Mouse (Mus musculus) heart, postnatal 0 days (tissue): ENCODE measurements around the gene Vwa8. TPM values are rescaled to one million over a fixed set of nuclear protein-coding genes. Genes with fewer than 3 reads are reported as not detected.

ENCODE experiments used
- ATAC-seq: fragments of 200-750 bp; cut with Nextera tagmentation; 2 replicates; pipeline ENCODE4 v1.8.0; 2017; ENCODE audit warnings: low read depth, moderate number of reproducible peaks, moderate library complexity; ENCODE audit not compliant: insufficient read depth
- DNase-seq: peaks from one replicate; pipeline ENCODE4 v3.0.0-alpha.2; 2016; ENCODE audit warnings: low spot score
- H3K27ac ChIP-seq: fragments of 300-500 bp; sonication (generic); 2 replicates; pipeline ENCODE4 v1.5.1; 2014; ENCODE audit warnings: low read depth, mild to moderate bottlenecking
- H3K27me3 ChIP-seq: fragments of 300-500 bp; sonication (generic); 2 replicates; pipeline ENCODE4 v1.6.1; 2014; ENCODE audit warnings: low read length, mixed read lengths; ENCODE audit not compliant: control insufficient read depth, insufficient read depth
- H3K36me3 ChIP-seq: fragments of 300-500 bp; sonication (generic); replicated peaks from 2 replicates; pipeline ENCODE4 v1.6.1; 2014; ENCODE audit warnings: low read length, mixed read lengths; ENCODE audit not compliant: control insufficient read depth, insufficient read depth
- H3K4me1 ChIP-seq: fragments of 300-500 bp; sonication (generic); 2 replicates; pipeline ENCODE4 v1.6.1; 2014; ENCODE audit warnings: antibody characterized with exemption; ENCODE audit not compliant: control insufficient read depth, insufficient read depth
- H3K4me2 ChIP-seq: fragments of 300-500 bp; sonication (generic); 2 replicates; pipeline ENCODE4 v1.6.1; 2014; ENCODE audit warnings: low read depth, mild to moderate bottlenecking, low read length, moderate library complexity
- H3K4me3 ChIP-seq: fragments of 300-500 bp; sonication (generic); 2 replicates; pipeline ENCODE4 v1.5.1; 2014; ENCODE audit warnings: low read depth, low read length
- H3K9ac ChIP-seq: fragments of 300-500 bp; sonication (generic); replicated peaks from 2 replicates; pipeline ENCODE4 v1.6.1; 2014; ENCODE audit warnings: low read depth, low read length, mixed read lengths
- H3K9me3 ChIP-seq: fragments of 300-500 bp; sonication (generic); replicated peaks from 2 replicates; pipeline ENCODE4 v1.6.1; 2016; ENCODE audit warnings: low read length; ENCODE audit not compliant: control insufficient read depth
- CTCF ChIP-seq: IDR thresholded peaks from 2 replicates; pipeline ENCODE4 v1.5.1; 2016; ENCODE audit warnings: antibody characterized with exemption, control low read depth, low read depth
- EP300 ChIP-seq: IDR thresholded peaks from 2 replicates; pipeline ENCODE4 v1.6.1; 2016; ENCODE audit warnings: antibody characterized with exemption, low read depth
- WGBS: fragments of 180-500 bp; shearing (Covaris S2); extraction: QIAGEN DNeasy Blood & Tissue Kit; methylation state at CpG from one replicate; pipeline ENCODE4 v1.1.7; 2014; 5-methylcytosine and 5-hydroxymethylcytosine counted together
- polyA plus RNA-seq: library from polyadenylated mRNA; unstranded; fragments of >200 nt; fragmentation: Nextera tagmentation; extraction: Ambion mirVana; gene quantifications from 2 replicates; pipeline ENCODE4 v1.2.1, GENCODE M21; 2015
- total RNA-seq: library from RNA; depleted of rRNA; stranded (reverse); fragments of >200 nt; gene quantifications from 2 replicates; pipeline ENCODE4 v1.2.3, GENCODE M21; 2014; ENCODE audit warnings: low replicate concordance

The Vwa8 gene
- total and polyA plus RNA-seq, 2 experiments from 2014 or later, result 36.2 to 78.8 TPM

GRCm38 (mm10) chr14:79126176-79126575 lies 277.3 kb downstream of the Vwa8 start:
- Histone ChIP-seq H3K4me2 (no peak overlapping the region), H3K27ac (no peak overlapping the region), H3K9ac (no peak overlapping the region), H3K36me3 (no peaks in the 10 kb centered on the region), H3K4me3 (no peak overlapping the region), H3K27me3 (no peaks in the 10 kb centered on the region), H3K4me1 (no peaks in the 10 kb centered on the region), H3K9me3 (no peaks in the 10 kb centered on the region)
- 82% methylated on average over 5 of the region's 5 CpGs for WGBS
- ATAC-seq (no peak), DNase-seq (no peak)
- TF ChIP-seq EP300 (no peak), CTCF (no peak)

GRCm38 (mm10) chr14:79134891-79135334 lies 286.1 kb downstream of the Vwa8 start:
- no peak for DNase-seq
- H3K9me3 ChIP-seq, result no peaks in the 10 kb centered on the region
- TF ChIP-seq EP300 (no peak), CTCF (peak; percentile 53)
- H3K36me3 ChIP-seq, result no peaks in the 10 kb centered on the region
- ATAC-seq, result no peak
- peak overlapping the region; percentile 16; the same call in 1 of the 2 replicates for H3K27ac ChIP-seq
- no peak overlapping the region for H3K9ac ChIP-seq
- H3K4me3 ChIP-seq, result no peak overlapping the region
- no peak overlapping the region for H3K4me2 ChIP-seq
- H3K27me3 ChIP-seq, result no peaks in the 10 kb centered on the region
- peaks cover 14% of the 10 kb centered on the region for H3K4me1 ChIP-seq
- WGBS, result 36% methylated on average over 7 of the region's 7 CpGs

GRCm38 (mm10) chr14:79135441-79135840 lies 286.6 kb downstream of the Vwa8 start:
- TF ChIP-seq CTCF, result no peak
- no peak for TF ChIP-seq EP300
- Histone ChIP-seq H3K27me3 (no peaks in the 10 kb centered on the region), H3K36me3 (no peaks in the 10 kb centered on the region), H3K4me3 (no peak overlapping the region), H3K9me3 (no peaks in the 10 kb centered on the region), H3K9ac (no peak overlapping the region), H3K27ac (no peak overlapping the region), H3K4me1 (peaks cover 17% of the 10 kb centered on the region), H3K4me2 (no peak overlapping the region)
- no peak for DNase-seq
- WGBS, result 82% methylated on average over 7 of the region's 7 CpGs
- ATAC-seq, result no peak

- TF ChIP-seq EP300 (no peak), CTCF (no peak)
- H3K4me1 ChIP-seq, result peaks cover 23% of the 10 kb centered on the region
- no peaks in the 10 kb centered on the region for H3K27me3 ChIP-seq
- 82% methylated on average over 3 of the region's 3 CpGs for WGBS
- no peak overlapping the region for H3K9ac ChIP-seq
- H3K4me3 ChIP-seq, result no peak overlapping the region
- no peak overlapping the region for H3K27ac ChIP-seq
- no peak overlapping the region for H3K4me2 ChIP-seq
- ATAC-seq, result no peak
- no peaks in the 10 kb centered on the region for H3K36me3 ChIP-seq
- H3K9me3 ChIP-seq, result no peaks in the 10 kb centered on the region
- no peak for DNase-seq
Measured at GRCm38 (mm10) chr14:79136585-79136984, 287.7 kb downstream of the Vwa8 start.

GRCm38 (mm10) chr14:79137100-79137499 lies 288.2 kb downstream of the Vwa8 start:
- Histone ChIP-seq H3K27ac (no peak overlapping the region), H3K4me3 (no peak overlapping the region), H3K9me3 (no peaks in the 10 kb centered on the region), H3K27me3 (no peaks in the 10 kb centered on the region), H3K4me2 (no peak overlapping the region), H3K9ac (no peak overlapping the region), H3K36me3 (no peaks in the 10 kb centered on the region), H3K4me1 (peaks cover 24% of the 10 kb centered on the region)
- TF ChIP-seq EP300, result no peak
- ATAC-seq (no peak), DNase-seq (no peak)
- 74% methylated on average over 8 of the region's 8 CpGs for WGBS

GRCm38 (mm10) chr14:79139096-79139651 lies 290.3 kb downstream of the Vwa8 start:
- TF ChIP-seq CTCF, result no peak
- no peak for TF ChIP-seq EP300
- Histone ChIP-seq H3K4me2 (no peak overlapping the region), H3K9ac (no peak overlapping the region), H3K27me3 (no peaks in the 10 kb centered on the region), H3K9me3 (no peaks in the 10 kb centered on the region), H3K4me3 (no peak overlapping the region), H3K36me3 (no peaks in the 10 kb centered on the region), H3K4me1 (peaks cover 24% of the 10 kb centered on the region), H3K27ac (no peak overlapping the region)
- ATAC-seq (no peak), DNase-seq (no peak)
- 95% methylated on average over 6 of the region's 6 CpGs for WGBS
